Mouse (Mus musculus): ENCODE measurements around the gene Ap3b1. TPM values are rescaled to one million over a fixed set of nuclear protein-coding genes. Genes with fewer than 3 reads are reported as not detected.

Ap3b1 gene
- total and polyA plus RNA-seq, 2 experiments from 2014 or later: 24.7 to 25.2 TPM

- 18% methylated on average over 4 of the region's 4 CpGs for WGBS
- Histone ChIP-seq H3K9ac (no peak overlapping the region), H3K36me3 (ENCODE audit: insufficient read depth) (no peaks in the 10 kb centered on the region), H3K4me2 (ENCODE audit: low read depth) (no peak overlapping the region), H3K9me3 (ENCODE audit: low read length) (no peaks in the 10 kb centered on the region), H3K4me1 (ENCODE audit: insufficient read depth) (peaks cover 14% of the 10 kb centered on the region; the same call in 1 of the 2 replicates), H3K4me3 (ENCODE audit: low read depth, low read length) (no peak overlapping the region), H3K27me3 (ENCODE audit: insufficient read depth, low read length) (no peaks in the 10 kb centered on the region), H3K27ac (ENCODE audit: low read depth, low read length) (no peak overlapping the region)
- ATAC-seq (peak; percentile 55; the same call in 1 of the 2 replicates), DNase-seq (no peak)
- TF ChIP-seq CTCF (IDR thresholded peaks at IDR 0.05; ENCODE audit: low read depth): no peak
Measured at GRCm38 (mm10) chr13:94545739-94546138, 187.0 kb downstream of the Ap3b1 start.

GRCm38 (mm10) chr13:94546246-94546645 is 187.5 kb downstream of the Ap3b1 start:
- Histone ChIP-seq H3K9me3 (ENCODE audit: low read length) (no peaks in the 10 kb centered on the region), H3K27me3 (ENCODE audit: insufficient read depth, low read length) (no peaks in the 10 kb centered on the region), H3K4me2 (ENCODE audit: low read depth) (no peak overlapping the region), H3K9ac (no peak overlapping the region), H3K27ac (ENCODE audit: low read depth, low read length) (no peak overlapping the region), H3K4me3 (ENCODE audit: low read depth, low read length) (no peak overlapping the region), H3K36me3 (ENCODE audit: insufficient read depth) (no peaks in the 10 kb centered on the region), H3K4me1 (ENCODE audit: insufficient read depth) (peaks cover 14% of the 10 kb centered on the region; the same call in 1 of the 2 replicates)
- TF ChIP-seq CTCF (IDR thresholded peaks at IDR 0.05; ENCODE audit: low read depth): no peak
- no peak for ATAC-seq
- WGBS: 20% methylated on average over 11 of the region's 11 CpGs
- DNase-seq: no peak

- Histone ChIP-seq H3K4me3 (ENCODE audit: low read depth, low read length) (no peak overlapping the region), H3K4me2 (ENCODE audit: low read depth) (no peak overlapping the region), H3K27ac (ENCODE audit: low read depth, low read length) (no peak overlapping the region), H3K4me1 (ENCODE audit: insufficient read depth) (peaks cover 9% of the 10 kb centered on the region; the same call in 1 of the 2 replicates), H3K9me3 (ENCODE audit: low read length) (no peaks in the 10 kb centered on the region), H3K36me3 (ENCODE audit: insufficient read depth) (no peaks in the 10 kb centered on the region), H3K27me3 (ENCODE audit: insufficient read depth, low read length) (no peaks in the 10 kb centered on the region), H3K9ac (no peak overlapping the region)
- ATAC-seq (0 out of 2 replicates have a peak, but pooled peaks have one; percentile 42), DNase-seq (no peak)
- TF ChIP-seq CTCF (IDR thresholded peaks at IDR 0.05; ENCODE audit: low read depth): no peak
- WGBS: 22% methylated on average over 3 of the region's 3 CpGs
Measured at GRCm38 (mm10) chr13:94549580-94549979, 190.8 kb downstream of the Ap3b1 start.

GRCm38 (mm10) chr13:94550037-94550436 is 191.3 kb downstream of the Ap3b1 start:
- no peaks in the 10 kb centered on the region for H3K36me3 ChIP-seq (ENCODE audit: insufficient read depth)
- WGBS: 15% methylated on average over 4 of the region's 4 CpGs
- no peak overlapping the region for H3K9ac ChIP-seq
- no peaks in the 10 kb centered on the region for H3K9me3 ChIP-seq (ENCODE audit: low read length)
- peaks cover 9% of the 10 kb centered on the region; the same call in 1 of the 2 replicates for H3K4me1 ChIP-seq (ENCODE audit: insufficient read depth)
- no peak overlapping the region for H3K4me2 ChIP-seq (ENCODE audit: low read depth)
- DNase-seq (no peak), ATAC-seq (peak; percentile 51)
- no peak overlapping the region for H3K27ac ChIP-seq (ENCODE audit: low read depth, low read length)
- no peak for TF ChIP-seq CTCF (IDR thresholded peaks at IDR 0.05; ENCODE audit: low read depth)
- no peaks in the 10 kb centered on the region for H3K27me3 ChIP-seq (ENCODE audit: insufficient read depth, low read length)
- no peak overlapping the region for H3K4me3 ChIP-seq (ENCODE audit: low read depth, low read length)

GRCm38 (mm10) chr13:94560011-94560410 is 201.3 kb downstream of the Ap3b1 start:
- peak; percentile 86 for DNase-seq
- TF ChIP-seq CTCF (IDR thresholded peaks at IDR 0.05; ENCODE audit: low read depth): peak; percentile 90
- no peak overlapping the region for H3K27ac ChIP-seq (ENCODE audit: low read depth, low read length)
- peak; percentile 74 for ATAC-seq
- no peaks in the 10 kb centered on the region for H3K36me3 ChIP-seq (ENCODE audit: insufficient read depth)
- 2% methylated on average over 3 of the region's 3 CpGs for WGBS
- no peak overlapping the region for H3K4me2 ChIP-seq (ENCODE audit: low read depth)
- no peaks in the 10 kb centered on the region for H3K27me3 ChIP-seq (ENCODE audit: insufficient read depth, low read length)
- H3K4me1 ChIP-seq (ENCODE audit: insufficient read depth): 0 out of 2 replicates have a peak, but pooled peaks cover 6% of the 10 kb centered on the region
- H3K9me3 ChIP-seq (ENCODE audit: low read length): no peaks in the 10 kb centered on the region
- no peak overlapping the region for H3K4me3 ChIP-seq (ENCODE audit: low read depth, low read length)
- H3K9ac ChIP-seq: no peak overlapping the region

- DNase-seq (no peak), ATAC-seq (no peak)
- 0 out of 2 replicates have a peak, but pooled peaks cover 6% of the 10 kb centered on the region for H3K4me1 ChIP-seq (ENCODE audit: insufficient read depth)
- H3K4me3 ChIP-seq (ENCODE audit: low read depth, low read length): no peak overlapping the region
- no peak overlapping the region for H3K27ac ChIP-seq (ENCODE audit: low read depth, low read length)
- TF ChIP-seq CTCF (IDR thresholded peaks at IDR 0.05; ENCODE audit: low read depth): no peak
- WGBS: 40% methylated on average over 11 of the region's 11 CpGs
- H3K9ac ChIP-seq: no peak overlapping the region
- no peak overlapping the region for H3K4me2 ChIP-seq (ENCODE audit: low read depth)
- H3K36me3 ChIP-seq (ENCODE audit: insufficient read depth): no peaks in the 10 kb centered on the region
- H3K27me3 ChIP-seq (ENCODE audit: insufficient read depth, low read length): no peaks in the 10 kb centered on the region
- H3K9me3 ChIP-seq (ENCODE audit: low read length): no peaks in the 10 kb centered on the region
Measured at GRCm38 (mm10) chr13:94560878-94561277, 202.1 kb downstream of the Ap3b1 start.

- DNase-seq (no peak), ATAC-seq (0 out of 2 replicates have a peak, but pooled peaks have one; percentile 39)
- Histone ChIP-seq H3K4me3 (ENCODE audit: low read depth, low read length) (no peak overlapping the region), H3K9me3 (ENCODE audit: low read length) (no peaks in the 10 kb centered on the region), H3K36me3 (ENCODE audit: insufficient read depth) (no peaks in the 10 kb centered on the region), H3K27me3 (ENCODE audit: insufficient read depth, low read length) (no peaks in the 10 kb centered on the region), H3K9ac (no peak overlapping the region), H3K27ac (ENCODE audit: low read depth, low read length) (no peak overlapping the region), H3K4me1 (ENCODE audit: insufficient read depth) (0 out of 2 replicates have a peak, but pooled peaks cover 6% of the 10 kb centered on the region), H3K4me2 (ENCODE audit: low read depth) (no peak overlapping the region)
- TF ChIP-seq CTCF (IDR thresholded peaks at IDR 0.05; ENCODE audit: low read depth): no peak
- 40% methylated on average over 9 of the region's 9 CpGs for WGBS
Measured at GRCm38 (mm10) chr13:94562652-94563339, 204.0 kb downstream of the Ap3b1 start.
